Mouse (Mus musculus) liver, embryonic 15.5 days (tissue): Measurements from ENCODE around the gene Afm. TPM values are rescaled to one million over a fixed set of nuclear protein-coding genes. Genes with fewer than 3 reads are reported as not detected.

ENCODE experiments used
- ATAC-seq: fragments of 200-750 bp; cut with Nextera tagmentation; 2 replicates; pipeline ENCODE4 v1.8.0; 2017; ENCODE audit warnings: moderate number of reproducible peaks, mild to moderate bottlenecking, moderate library complexity; ENCODE audit not compliant: insufficient read depth
- H3K27ac ChIP-seq: fragments of 300-500 bp; sonication (generic); replicated peaks from 2 replicates; pipeline ENCODE4 v1.5.1; 2015; ENCODE audit warnings: mild to moderate bottlenecking, inconsistent platforms
- H3K27me3 ChIP-seq: fragments of 300-500 bp; sonication (generic); 2 replicates; pipeline ENCODE4 v1.6.1; 2015; ENCODE audit warnings: mild to moderate bottlenecking, inconsistent platforms
- H3K36me3 ChIP-seq: fragments of 300-500 bp; sonication (generic); replicated peaks from 2 replicates; pipeline ENCODE4 v1.6.1; 2015; ENCODE audit warnings: moderate library complexity, mild to moderate bottlenecking, inconsistent platforms
- H3K4me1 ChIP-seq: fragments of 300-500 bp; sonication (generic); replicated peaks from 2 replicates; pipeline ENCODE4 v1.6.1; 2015; ENCODE audit warnings: inconsistent platforms
- H3K4me2 ChIP-seq: fragments of 300-500 bp; sonication (generic); 2 replicates; pipeline ENCODE4 v1.6.1; 2015; ENCODE audit warnings: moderate library complexity, mild to moderate bottlenecking, inconsistent platforms
- H3K4me3 ChIP-seq: fragments of 300-500 bp; sonication (generic); replicated peaks from 2 replicates; pipeline ENCODE4 v1.5.1; 2015; ENCODE audit warnings: mild to moderate bottlenecking, inconsistent platforms
- H3K9ac ChIP-seq: fragments of 300-500 bp; sonication (generic); 2 replicates; pipeline ENCODE4 v1.6.1; 2015; ENCODE audit warnings: moderate library complexity, mild to moderate bottlenecking, inconsistent platforms
- H3K9me3 ChIP-seq: fragments of 300-500 bp; sonication (generic); replicated peaks from 2 replicates; pipeline ENCODE4 v1.6.1; 2016; ENCODE audit warnings: inconsistent platforms
- WGBS: fragments of 180-500 bp; shearing (Covaris S2); methylation state at CpG from one replicate; pipeline ENCODE4 v1.1.7; 2015; ENCODE audit warnings: mixed read lengths; ENCODE audit not compliant: insufficient replicate concordance; 5-methylcytosine and 5-hydroxymethylcytosine counted together
- polyA plus RNA-seq: library from polyadenylated mRNA; unstranded; fragments of >200 nt; fragmentation: Nextera tagmentation; extraction: Ambion mirVana; gene quantifications from 2 replicates; pipeline ENCODE4 v1.2.1, GENCODE M21; 2015

Gene Afm
- polyA plus RNA-seq, 1 experiment from 2014 or later = 22.4 TPM

DNA sequence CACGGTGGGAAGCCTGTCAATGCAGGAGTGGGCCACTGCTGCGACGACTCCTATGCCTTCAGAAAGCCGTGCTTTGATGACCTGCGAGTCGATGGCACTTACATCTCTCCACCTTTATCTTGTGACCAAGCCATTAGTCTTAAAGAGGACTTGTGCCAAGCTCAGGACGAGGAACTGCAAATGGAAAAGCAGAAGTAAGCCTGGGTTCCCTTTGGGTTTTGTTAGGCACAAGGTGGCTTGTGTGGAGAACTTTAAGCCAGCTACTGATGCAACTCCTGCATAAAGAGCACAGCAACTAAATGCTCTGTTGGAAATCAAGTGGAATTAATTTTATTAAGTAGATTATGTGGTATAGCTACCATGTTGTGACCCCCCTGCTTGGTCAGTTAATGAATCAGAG lies 66.1 kb downstream of the Afm start:
- 62% methylated on average over 7 of the region's 7 CpGs for WGBS
- Histone ChIP-seq H3K9me3 (no peaks in the 10 kb centered on the region), H3K4me2 (no peak overlapping the region), H3K27me3 (no peaks in the 10 kb centered on the region), H3K36me3 (no peaks in the 10 kb centered on the region), H3K27ac (no peak overlapping the region), H3K9ac (no peak overlapping the region), H3K4me3 (no peak overlapping the region), H3K4me1 (0 out of 2 replicates have a peak, but pooled peaks cover 6% of the 10 kb centered on the region)
- no peak for ATAC-seq

DNA sequence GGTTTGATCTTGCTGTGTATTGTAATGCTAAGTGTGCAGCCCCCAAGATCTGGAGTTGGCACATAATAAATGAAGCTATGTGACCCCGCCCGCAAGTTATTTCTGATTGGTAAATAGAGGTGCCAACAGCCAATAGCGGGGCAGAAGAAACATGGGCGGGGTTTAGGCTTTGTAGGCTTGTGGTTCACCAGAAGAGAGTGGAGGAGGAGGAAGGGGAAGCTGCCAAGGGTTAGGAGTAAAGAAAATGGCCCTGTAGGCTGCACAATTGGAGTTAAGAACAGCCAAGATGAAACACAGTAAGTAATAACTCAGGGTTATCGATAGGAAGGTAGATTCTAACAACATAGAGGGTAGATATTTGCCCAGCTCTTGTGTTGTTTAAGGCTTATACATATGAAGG lies 67.8 kb downstream of the Afm start:
- Histone ChIP-seq H3K9me3 (no peaks in the 10 kb centered on the region), H3K4me2 (no peak overlapping the region), H3K36me3 (no peaks in the 10 kb centered on the region), H3K27me3 (no peaks in the 10 kb centered on the region), H3K4me3 (no peak overlapping the region), H3K27ac (no peak overlapping the region), H3K4me1 (0 out of 2 replicates have a peak, but pooled peaks cover 6% of the 10 kb centered on the region), H3K9ac (no peak overlapping the region)
- ATAC-seq = no peak
- WGBS = 60% methylated on average over 5 of the region's 5 CpGs

GRCm38 (mm10) chr5:90588104-90588503 lies 69.4 kb downstream of the Afm start:
- no peaks in the 10 kb centered on the region for H3K9me3 ChIP-seq
- H3K27ac ChIP-seq = no peak overlapping the region
- no peak for ATAC-seq
- no peaks in the 10 kb centered on the region for H3K36me3 ChIP-seq
- H3K9ac ChIP-seq = no peak overlapping the region
- 55% methylated on average over 5 of the region's 5 CpGs for WGBS
- H3K4me1 ChIP-seq = 0 out of 2 replicates have a peak, but pooled peaks cover 3% of the 10 kb centered on the region
- no peak overlapping the region for H3K4me2 ChIP-seq
- H3K4me3 ChIP-seq = no peak overlapping the region
- H3K27me3 ChIP-seq = no peaks in the 10 kb centered on the region

GRCm38 (mm10) chr5:90588708-90589595 lies 70.2 kb downstream of the Afm start:
- H3K27ac ChIP-seq = no peak overlapping the region

GRCm38 (mm10) chr5:90590676-90591075 lies 71.9 kb downstream of the Afm start:
- no peaks in the 10 kb centered on the region for H3K27me3 ChIP-seq
- no peak overlapping the region for H3K4me2 ChIP-seq
- H3K9ac ChIP-seq = no peak overlapping the region
- no peaks in the 10 kb centered on the region for H3K36me3 ChIP-seq
- no peak for ATAC-seq
- 0 out of 2 replicates have a peak, but pooled peaks cover 7% of the 10 kb centered on the region for H3K4me1 ChIP-seq
- no peak overlapping the region for H3K27ac ChIP-seq
- 69% methylated on average over 10 of the region's 10 CpGs for WGBS
- H3K9me3 ChIP-seq = no peaks in the 10 kb centered on the region
- H3K4me3 ChIP-seq = no peak overlapping the region

More at GRCm38 (mm10) chr5:90588708-90589595, 70.2 kb downstream of the Afm start:
- H3K4me3 ChIP-seq = peak overlapping the region; percentile 30; the same call in 1 of the 2 replicates
- H3K4me1 ChIP-seq = 0 out of 2 replicates have a peak, but pooled peaks cover 3% of the 10 kb centered on the region
- H3K9me3 ChIP-seq = no peaks in the 10 kb centered on the region
- 21% methylated on average over 25 of the region's 25 CpGs for WGBS
- no peaks in the 10 kb centered on the region for H3K36me3 ChIP-seq
- peak overlapping the region; percentile 57 for H3K4me2 ChIP-seq
- ATAC-seq = 0 out of 2 replicates have a peak, but pooled peaks have one; percentile 22
- H3K9ac ChIP-seq = no peak overlapping the region
- no peaks in the 10 kb centered on the region for H3K27me3 ChIP-seq

GRCm38 (mm10) chr5:90591936-90592335 lies 73.2 kb downstream of the Afm start:
- Histone ChIP-seq H3K4me2 (no peak overlapping the region), H3K9me3 (no peaks in the 10 kb centered on the region), H3K4me3 (no peak overlapping the region), H3K27ac (no peak overlapping the region), H3K9ac (no peak overlapping the region), H3K4me1 (0 out of 2 replicates have a peak, but pooled peaks cover 7% of the 10 kb centered on the region), H3K36me3 (no peaks in the 10 kb centered on the region), H3K27me3 (no peaks in the 10 kb centered on the region)
- WGBS = 75% methylated on average over 6 of the region's 6 CpGs
- no peak for ATAC-seq

GRCm38 (mm10) chr5:90594945-90595344 lies 76.2 kb downstream of the Afm start:
- H3K4me2 ChIP-seq = no peak overlapping the region
- ATAC-seq = no peak
- WGBS = 23% methylated on average over 13 of the region's 13 CpGs

DNA sequence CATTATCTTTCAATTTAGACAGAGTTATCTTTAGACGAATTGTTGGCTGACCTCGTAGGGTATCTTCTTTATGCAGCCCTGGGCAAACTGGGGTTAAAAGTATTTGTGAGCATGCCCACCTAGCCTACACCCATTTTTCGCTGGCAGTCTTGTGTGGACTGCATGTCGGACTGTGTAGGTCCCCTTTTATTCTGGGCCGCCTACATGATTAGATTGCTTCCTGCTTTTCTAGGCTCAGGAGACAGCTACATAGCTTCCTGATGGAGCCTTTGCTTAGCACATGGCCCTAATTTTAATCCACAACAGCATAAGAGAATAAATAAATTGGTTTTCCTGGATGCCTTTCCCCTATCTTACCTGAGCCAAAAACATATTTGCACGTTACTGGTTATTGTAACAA lies 77.4 kb downstream of the Afm start:
- H3K9ac ChIP-seq = no peak overlapping the region
- WGBS = 48% methylated on average over 6 of the region's 6 CpGs
- no peak overlapping the region for H3K4me2 ChIP-seq
- ATAC-seq = no peak
- H3K4me3 ChIP-seq = no peak overlapping the region
- H3K4me1 ChIP-seq = 0 out of 2 replicates have a peak, but pooled peaks cover 4% of the 10 kb centered on the region
- H3K27me3 ChIP-seq = no peaks in the 10 kb centered on the region
- H3K27ac ChIP-seq = no peak overlapping the region
- no peaks in the 10 kb centered on the region for H3K36me3 ChIP-seq
- H3K9me3 ChIP-seq = no peaks in the 10 kb centered on the region

More at GRCm38 (mm10) chr5:90594945-90595344, 76.2 kb downstream of the Afm start:
- Histone ChIP-seq H3K27me3 (no peaks in the 10 kb centered on the region), H3K9me3 (no peaks in the 10 kb centered on the region), H3K27ac (no peak overlapping the region), H3K4me3 (no peak overlapping the region), H3K4me1 (0 out of 2 replicates have a peak, but pooled peaks cover 4% of the 10 kb centered on the region), H3K9ac (no peak overlapping the region), H3K36me3 (no peaks in the 10 kb centered on the region)

- 12% methylated on average over 6 of the region's 6 CpGs for WGBS
Observed at GRCm38 (mm10) chr5:90601469-90601868, 82.7 kb downstream of the Afm start.

More at GRCm38 (mm10) chr5:90601469-90601868, 82.7 kb downstream of the Afm start:
- no peak overlapping the region for H3K27ac ChIP-seq
- ATAC-seq = no peak
- no peaks in the 10 kb centered on the region for H3K4me1 ChIP-seq
- H3K4me2 ChIP-seq = no peak overlapping the region
- no peaks in the 10 kb centered on the region for H3K27me3 ChIP-seq
- no peaks in the 10 kb centered on the region for H3K9me3 ChIP-seq
- no peaks in the 10 kb centered on the region for H3K36me3 ChIP-seq
- H3K9ac ChIP-seq = no peak overlapping the region
- H3K4me3 ChIP-seq = no peak overlapping the region
